Mouse (Mus musculus): ENCODE results near the gene Grk6. TPM values are rescaled to one million over a fixed set of nuclear protein-coding genes. Genes with fewer than 3 reads are reported as not detected.

Grk6 gene
- total RNA-seq, 2 experiments from 2014 or later: 76.4 to 79.2 TPM

Small RNAs within 50 kb of the gene (microRNA-seq; reads per million reads assigned to microRNA genes)
- gene Mir6943: 1.8 to 5.3 reads per million in 2 experiments
- 93.5 to 124 reads per million in 2 experiments for gene Mir6944
- 4.3 to 5.8 reads per million in 2 experiments for gene Mir6945

Other genes with a start within 250 kb of the Grk6 start
- 100 to 1,000 TPM; 153 to 156 TPM for gene Nsd1, start 235.3 kb upstream of the Grk6 start, total RNA-seq (2021)
- 100 to 1,000 TPM; 169 to 177 TPM for gene Prelid1, start 124.6 kb upstream of the Grk6 start, total RNA-seq (2021)
- 10 to 100 TPM; 62.4 to 66.9 TPM for gene Rab24, start 123.1 kb upstream of the Grk6 start, total RNA-seq (2021)
- gene Mxd3, start 115.2 kb upstream of the Grk6 start, total RNA-seq (2021): 1 to 10 TPM; 2.4 to 2.9 TPM
- 10 to 100 TPM; 44.7 to 49.4 TPM for gene Lman2, start 82.3 kb upstream of the Grk6 start, total RNA-seq (2021)
- 10 to 100 TPM; 28.6 to 37.0 TPM for gene Rgs14, start 75.3 kb upstream of the Grk6 start, total RNA-seq (2021)
- gene Slc34a1, start 46.9 kb upstream of the Grk6 start, total RNA-seq (2021): not detected
- under 1 TPM in 1 of 2 experiments, not detected in 1; 0.75 TPM for gene Pfn3, start 29.8 kb upstream of the Grk6 start, total RNA-seq (2021)
- 1 to 10 TPM in 1 of 2 experiments, under 1 TPM in 1; 0.37 to 1.2 TPM for gene F12, start 18.3 kb upstream of the Grk6 start, total RNA-seq (2021)
- 100 to 1,000 TPM in 1 of 2 experiments, 10 to 100 TPM in 1; 98.1 to 112 TPM for gene Prr7, start 19.2 kb downstream of the Grk6 start, total RNA-seq (2021)
- 100 to 1,000 TPM; 392 to 399 TPM for gene Dbn1, start 43.0 kb downstream of the Grk6 start, total RNA-seq (2021)
- gene Pdlim7, start 68.6 kb downstream of the Grk6 start, total RNA-seq (2021): 10 to 100 TPM; 66.1 to 68.9 TPM
- 1 to 10 TPM; 5.0 to 6.5 TPM for gene Dok3, start 84.2 kb downstream of the Grk6 start, total RNA-seq (2021)
- 10 to 100 TPM; 36.9 to 46.6 TPM for gene Ddx41, start 91.6 kb downstream of the Grk6 start, total RNA-seq (2021)
- gene Fam193b, start 126.0 kb downstream of the Grk6 start, total RNA-seq (2021): 10 to 100 TPM; 61.9 to 82.4 TPM
- 100 to 1,000 TPM; 127 to 128 TPM for gene Tmed9, start 128.7 kb downstream of the Grk6 start, total RNA-seq (2021)
- 10 to 100 TPM; 23.1 to 23.8 TPM for gene B4galt7, start 154.8 kb downstream of the Grk6 start, total RNA-seq (2021)
- 10 to 100 TPM; 51.5 to 59.9 TPM for gene Caml, start 177.9 kb downstream of the Grk6 start, total RNA-seq (2021)
- 10 to 100 TPM; 49.4 to 55.2 TPM for gene Ddx46, start 190.0 kb downstream of the Grk6 start, total RNA-seq (2021)
- gene B230219D22Rik, start 248.1 kb downstream of the Grk6 start, total RNA-seq (2021): 10 to 100 TPM; 82.3 to 83.3 TPM